Mouse (Mus musculus) neural tube, embryonic 15.5 days (tissue): ENCODE data around the gene Aars2. TPM values are rescaled to one million over a fixed set of nuclear protein-coding genes. Genes with fewer than 3 reads are reported as not detected.

Source experiments
- ATAC-seq: fragments of 200-750 bp; cut with Nextera tagmentation; 2 replicates; pipeline ENCODE4 v1.8.0; 2017; ENCODE audit warnings: mild to moderate bottlenecking, moderate TSS enrichment, moderate library complexity; ENCODE audit not compliant: low FRiP score
- H3K27ac ChIP-seq: fragments of 300-500 bp; sonication (generic); replicated peaks from 2 replicates; pipeline ENCODE4 v1.5.1; 2015; ENCODE audit warnings: mild to moderate bottlenecking, inconsistent platforms
- H3K27me3 ChIP-seq: fragments of 300-500 bp; sonication (generic); replicated peaks from 2 replicates; pipeline ENCODE4 v1.6.1; 2015; ENCODE audit warnings: inconsistent platforms
- H3K36me3 ChIP-seq: fragments of 300-500 bp; sonication (generic); 2 replicates; pipeline ENCODE4 v1.6.1; 2015; ENCODE audit warnings: inconsistent platforms
- H3K4me1 ChIP-seq: fragments of 300-500 bp; sonication (generic); 2 replicates; pipeline ENCODE4 v1.6.1; 2015; ENCODE audit warnings: inconsistent platforms
- H3K4me2 ChIP-seq: fragments of 300-500 bp; sonication (generic); 2 replicates; pipeline ENCODE4 v1.6.1; 2015; ENCODE audit warnings: inconsistent platforms, mild to moderate bottlenecking, moderate library complexity
- H3K4me3 ChIP-seq: fragments of 300-500 bp; sonication (generic); replicated peaks from 2 replicates; pipeline ENCODE4 v1.5.1; 2015; ENCODE audit warnings: mild to moderate bottlenecking, inconsistent platforms
- H3K9ac ChIP-seq: fragments of 300-500 bp; sonication (generic); replicated peaks from 2 replicates; pipeline ENCODE4 v1.6.1; 2015; ENCODE audit warnings: mild to moderate bottlenecking, inconsistent platforms
- H3K9me3 ChIP-seq: fragments of 300-500 bp; sonication (generic); replicated peaks from 2 replicates; pipeline ENCODE4 v1.6.1; 2016; ENCODE audit warnings: inconsistent platforms
- WGBS: fragments of 180-500 bp; shearing (Covaris S2); methylation state at CpG from one replicate; pipeline ENCODE4 v1.1.7; 2015; ENCODE audit warnings: mixed read lengths; 5-methylcytosine and 5-hydroxymethylcytosine counted together
- polyA plus RNA-seq: library from polyadenylated mRNA; unstranded; fragments of >200 nt; fragmentation: Nextera tagmentation; extraction: Ambion mirVana; gene quantifications from 2 replicates; pipeline ENCODE4 v1.2.1, GENCODE M21; 2015

The Aars2 gene
- polyA plus RNA-seq, 1 experiment from 2014 or later = 18.0 TPM

DNA sequence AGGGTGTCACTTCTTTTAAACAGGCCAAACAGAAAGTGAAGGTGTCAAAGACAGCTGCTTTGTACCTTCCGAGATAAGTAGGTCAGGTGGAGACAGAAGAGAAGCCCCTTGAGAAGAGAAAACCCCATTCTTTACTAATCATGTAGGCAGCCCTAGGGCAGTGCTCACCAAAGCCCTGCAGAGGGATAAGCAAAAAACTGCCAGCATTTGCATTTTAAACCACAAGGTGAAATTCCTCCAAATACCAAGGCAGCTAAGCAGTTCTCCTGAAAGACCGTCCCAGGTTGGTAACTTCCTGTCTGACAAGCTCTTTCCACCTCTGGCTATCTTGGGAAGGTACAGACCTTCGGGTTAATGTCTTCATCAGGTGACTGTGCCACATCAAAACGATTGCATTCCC is 4.3 kb upstream of the Aars2 start:
- Histone ChIP-seq H3K9ac (no peak overlapping the region), H3K36me3 (no peaks in the 10 kb centered on the region), H3K9me3 (no peaks in the 10 kb centered on the region), H3K4me3 (no peak overlapping the region), H3K4me2 (no peak overlapping the region), H3K27me3 (no peaks in the 10 kb centered on the region), H3K27ac (no peak overlapping the region), H3K4me1 (peaks cover 12% of the 10 kb centered on the region)
- ATAC-seq = no peak
- WGBS = 64% methylated on average over 4 of the region's 4 CpGs

GRCm38 (mm10) chr17:45503301-45503973 is 3.2 kb upstream of the Aars2 start:
- Histone ChIP-seq H3K27ac (no peak overlapping the region), H3K4me2 (no peak overlapping the region), H3K9me3 (no peaks in the 10 kb centered on the region), H3K4me3 (no peak overlapping the region), H3K27me3 (no peaks in the 10 kb centered on the region), H3K4me1 (peaks cover 20% of the 10 kb centered on the region), H3K36me3 (peaks cover under 1% of the 10 kb centered on the region; the same call in 1 of the 2 replicates), H3K9ac (no peak overlapping the region)
- no peak for ATAC-seq
- 67% methylated on average over 5 of the region's 5 CpGs for WGBS

DNA sequence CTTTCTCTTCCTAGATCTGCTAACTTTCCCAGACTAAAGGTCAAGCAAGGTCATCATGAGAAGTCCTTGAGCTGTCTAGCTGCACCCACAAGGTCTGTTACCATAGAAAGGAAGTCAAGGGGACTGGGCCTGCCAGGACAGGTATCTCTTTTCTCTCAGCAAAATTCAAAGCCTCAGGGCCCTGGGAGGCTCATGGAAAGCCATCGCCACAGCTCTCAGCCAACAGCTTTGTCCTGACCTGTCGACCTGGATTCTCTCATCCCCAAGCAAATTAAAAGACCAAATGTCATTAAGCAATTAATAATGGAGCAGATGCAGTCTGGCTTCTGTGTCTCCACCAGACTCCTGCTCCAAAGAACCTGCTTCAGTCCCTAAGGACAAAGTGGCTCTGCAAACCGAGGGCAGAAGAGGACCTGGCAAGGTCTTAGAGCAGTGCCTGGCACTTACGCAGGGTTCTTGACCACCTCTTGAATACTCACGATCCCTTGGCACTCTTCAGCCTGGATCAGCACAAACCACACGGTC is 638 bp upstream of the Aars2 start:
- H3K4me2 ChIP-seq = 0 out of 2 replicates have a peak overlapping the region, but pooled peaks have one; percentile 23
- H3K4me3 ChIP-seq = no peak overlapping the region
- peaks cover 21% of the 10 kb centered on the region for H3K36me3 ChIP-seq
- H3K27ac ChIP-seq = no peak overlapping the region
- peaks cover 18% of the 10 kb centered on the region for H3K4me1 ChIP-seq
- no peak for ATAC-seq
- H3K9me3 ChIP-seq = no peaks in the 10 kb centered on the region
- H3K27me3 ChIP-seq = no peaks in the 10 kb centered on the region
- H3K9ac ChIP-seq = 0 out of 2 replicates have a peak overlapping the region, but pooled peaks have one; percentile 10
- 74% methylated on average over 6 of the region's 6 CpGs for WGBS

DNA sequence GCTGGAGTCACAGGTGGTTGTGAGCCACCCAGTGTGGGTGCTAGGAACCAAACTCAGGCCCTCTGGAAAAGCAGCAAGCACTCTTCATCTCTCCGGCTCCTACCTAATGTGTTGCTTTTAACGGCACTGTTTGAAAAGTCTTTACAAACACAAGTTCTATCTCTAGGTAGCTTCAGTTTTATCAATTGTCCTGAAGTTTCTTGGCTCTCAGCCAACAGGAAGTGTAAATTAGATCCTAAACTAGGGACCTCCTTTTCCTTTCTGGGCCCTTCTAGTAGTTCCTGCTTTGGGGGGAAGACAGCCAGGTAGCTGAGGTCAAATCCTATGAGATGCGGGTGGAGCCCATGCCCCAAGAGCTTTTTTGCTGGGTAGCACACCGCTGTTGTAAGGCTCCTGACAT is 4.2 kb downstream of the Aars2 start:
- no peaks in the 10 kb centered on the region for H3K27me3 ChIP-seq
- H3K4me2 ChIP-seq = no peak overlapping the region
- no peak for ATAC-seq
- 95% methylated on average over 4 of the region's 4 CpGs for WGBS
- H3K9me3 ChIP-seq = no peaks in the 10 kb centered on the region
- H3K27ac ChIP-seq = no peak overlapping the region
- no peak overlapping the region for H3K4me3 ChIP-seq
- H3K9ac ChIP-seq = no peak overlapping the region
- peaks cover 18% of the 10 kb centered on the region for H3K4me1 ChIP-seq
- peaks cover 29% of the 10 kb centered on the region for H3K36me3 ChIP-seq

GRCm38 (mm10) chr17:45511757-45512156 is 5.1 kb downstream of the Aars2 start:
- Histone ChIP-seq H3K27ac (no peak overlapping the region), H3K9me3 (no peaks in the 10 kb centered on the region), H3K4me3 (no peak overlapping the region), H3K36me3 (peaks cover 29% of the 10 kb centered on the region), H3K27me3 (no peaks in the 10 kb centered on the region), H3K4me2 (no peak overlapping the region), H3K9ac (no peak overlapping the region), H3K4me1 (peaks cover 14% of the 10 kb centered on the region)
- WGBS = 94% methylated on average over 4 of the region's 4 CpGs
- ATAC-seq = no peak

DNA sequence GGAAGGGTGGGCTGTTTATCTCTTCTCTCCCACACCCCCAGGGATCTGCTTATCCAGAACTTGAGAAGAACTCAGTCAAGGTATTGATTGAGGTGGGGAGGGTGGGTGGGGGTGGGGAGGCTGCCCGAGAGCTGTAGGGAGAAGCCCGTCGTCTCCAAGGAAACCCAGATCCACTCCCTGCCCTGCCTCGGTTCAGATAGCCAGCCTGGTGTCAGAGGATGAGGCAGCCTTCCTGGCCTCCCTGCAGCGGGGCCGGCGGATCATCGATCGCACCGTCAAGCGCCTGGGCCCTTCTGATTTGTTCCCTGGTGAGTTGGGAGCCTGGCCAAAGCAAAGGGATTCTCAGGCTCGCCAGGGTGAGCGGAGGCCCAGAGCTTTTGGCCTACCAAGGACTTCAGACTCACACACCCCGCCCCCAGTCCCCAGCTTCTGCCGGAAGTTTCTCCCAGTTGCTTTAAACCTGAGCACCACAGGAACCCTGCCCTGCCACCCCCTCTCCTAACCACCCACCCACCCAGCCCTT is 8.6 kb downstream of the Aars2 start:
- no peaks in the 10 kb centered on the region for H3K27me3 ChIP-seq
- no peak for ATAC-seq
- no peak overlapping the region for H3K4me2 ChIP-seq
- H3K36me3 ChIP-seq = peaks cover 27% of the 10 kb centered on the region
- H3K9me3 ChIP-seq = no peaks in the 10 kb centered on the region
- no peak overlapping the region for H3K9ac ChIP-seq
- peaks cover 3% of the 10 kb centered on the region for H3K4me1 ChIP-seq
- no peak overlapping the region for H3K27ac ChIP-seq
- H3K4me3 ChIP-seq = no peak overlapping the region
- 65% methylated on average over 15 of the region's 15 CpGs for WGBS

GRCm38 (mm10) chr17:45515806-45516205 is 9.2 kb downstream of the Aars2 start:
- Histone ChIP-seq H3K4me3 (no peak overlapping the region), H3K4me1 (peaks cover 3% of the 10 kb centered on the region), H3K27ac (no peak overlapping the region), H3K4me2 (no peak overlapping the region), H3K27me3 (no peaks in the 10 kb centered on the region), H3K36me3 (peaks cover 28% of the 10 kb centered on the region), H3K9me3 (no peaks in the 10 kb centered on the region), H3K9ac (no peak overlapping the region)
- ATAC-seq = no peak
- WGBS = 83% methylated on average over 10 of the region's 10 CpGs

DNA sequence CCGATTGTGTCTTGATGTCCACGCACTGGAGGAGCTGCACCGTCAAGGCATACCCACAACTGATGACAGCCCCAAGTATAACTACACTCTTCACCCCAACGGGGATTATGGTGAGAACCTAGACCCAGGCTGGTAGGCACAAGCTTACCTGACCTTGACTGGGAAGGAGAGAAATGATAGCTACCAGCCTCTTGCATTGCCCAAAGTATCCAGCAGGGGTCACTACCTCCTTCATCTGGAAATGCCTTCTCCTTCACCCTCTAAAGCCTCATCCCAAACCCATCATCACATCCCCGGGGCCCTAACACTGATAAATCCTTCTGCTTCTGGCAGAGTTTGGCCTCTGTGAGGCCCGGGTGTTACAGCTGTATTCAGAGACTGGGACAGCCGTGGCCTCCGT is 9.8 kb downstream of the Aars2 start:
- ATAC-seq = peak; percentile 40

GRCm38 (mm10) chr17:45517135-45517534 is 10.5 kb downstream of the Aars2 start:
- Histone ChIP-seq H3K36me3 (peaks cover 19% of the 10 kb centered on the region), H3K4me2 (no peak overlapping the region), H3K4me3 (no peak overlapping the region), H3K9me3 (no peaks in the 10 kb centered on the region), H3K27me3 (no peaks in the 10 kb centered on the region), H3K9ac (no peak overlapping the region), H3K27ac (no peak overlapping the region), H3K4me1 (peaks cover 3% of the 10 kb centered on the region)
- 93% methylated on average over 21 of the region's 21 CpGs for WGBS
- no peak for ATAC-seq

More for the DNA sequence above, 9.8 kb downstream of the Aars2 start:
- H3K36me3 ChIP-seq = peaks cover 23% of the 10 kb centered on the region
- H3K4me3 ChIP-seq = no peak overlapping the region
- no peak overlapping the region for H3K4me2 ChIP-seq
- peaks cover 3% of the 10 kb centered on the region for H3K4me1 ChIP-seq
- 52% methylated on average over 8 of the region's 8 CpGs for WGBS
- H3K27me3 ChIP-seq = no peaks in the 10 kb centered on the region
- H3K27ac ChIP-seq = no peak overlapping the region
- H3K9ac ChIP-seq = no peak overlapping the region
- H3K9me3 ChIP-seq = no peaks in the 10 kb centered on the region

GRCm38 (mm10) chr17:45517549-45518215 is 11.0 kb downstream of the Aars2 start:
- H3K4me3 ChIP-seq = no peak overlapping the region
- no peak overlapping the region for H3K9ac ChIP-seq
- H3K36me3 ChIP-seq = peaks cover 19% of the 10 kb centered on the region
- no peak for ATAC-seq
- peaks cover 7% of the 10 kb centered on the region for H3K4me1 ChIP-seq
- H3K27me3 ChIP-seq = no peaks in the 10 kb centered on the region
- no peak overlapping the region for H3K27ac ChIP-seq
- H3K4me2 ChIP-seq = no peak overlapping the region
- no peaks in the 10 kb centered on the region for H3K9me3 ChIP-seq
- 92% methylated on average over 28 of the region's 28 CpGs for WGBS

DNA sequence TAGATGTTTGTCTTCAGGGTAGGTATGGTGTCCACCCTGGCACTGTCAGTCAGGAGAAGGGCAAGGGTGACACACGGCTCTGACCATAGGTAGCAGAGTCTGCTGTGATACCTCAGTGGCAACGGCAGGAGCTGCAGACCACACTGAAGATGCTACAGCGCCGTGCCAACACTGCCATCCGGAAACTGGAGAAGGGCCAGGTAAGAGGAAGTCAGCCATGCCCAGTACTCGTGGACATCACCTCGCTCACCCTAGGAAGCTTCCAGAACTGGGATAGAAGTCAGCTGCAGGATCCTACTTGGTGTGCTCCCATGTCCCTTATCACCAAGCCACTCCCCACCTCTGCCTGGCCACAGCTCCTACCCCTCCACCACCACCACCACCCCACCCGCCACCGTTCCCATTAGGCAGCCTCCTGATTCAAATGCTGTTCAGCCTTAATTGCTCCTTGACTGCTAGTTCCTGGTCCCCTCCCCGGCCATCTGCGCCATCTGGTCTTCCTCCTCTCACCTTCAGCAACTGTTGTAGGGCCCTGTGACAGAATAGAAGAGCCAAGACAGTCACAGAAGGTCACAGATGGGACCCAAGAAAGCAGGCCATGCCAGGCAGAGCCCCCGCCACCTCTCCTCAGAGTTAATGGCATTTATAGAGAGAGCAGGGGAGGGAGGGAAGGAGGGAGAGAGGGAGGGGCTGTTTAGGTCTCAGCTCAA is 12.3 kb downstream of the Aars2 start:
- WGBS = 78% methylated on average over 12 of the region's 12 CpGs

More for the DNA sequence above, 12.3 kb downstream of the Aars2 start:
- no peak overlapping the region for H3K4me2 ChIP-seq
- no peak for ATAC-seq
- H3K9ac ChIP-seq = no peak overlapping the region
- no peaks in the 10 kb centered on the region for H3K27me3 ChIP-seq
- peaks cover 19% of the 10 kb centered on the region for H3K36me3 ChIP-seq
- no peak overlapping the region for H3K4me3 ChIP-seq
- no peak overlapping the region for H3K27ac ChIP-seq
- no peaks in the 10 kb centered on the region for H3K9me3 ChIP-seq
- H3K4me1 ChIP-seq = peaks cover 18% of the 10 kb centered on the region
